Mouse (Mus musculus) stomach, postnatal 0 days (tissue): ENCODE results near the gene Twf2.
A peak's percentile ranks its signal among the peaks of the same experiment; 100 is the strongest.
"Not testable (repeated sequence)": the region's sequence is repeated elsewhere in the genome, so short reads cannot be mapped to it uniquely, and the experiment has no call there.

Source experiments
- CTCF ChIP-seq: IDR thresholded peaks from 2 replicates; pipeline ENCODE4 v1.5.1; 2016; ENCODE audit warnings: antibody characterized with exemption, low read depth, mild to moderate bottlenecking, moderate library complexity
- EP300 ChIP-seq: optimal IDR thresholded peaks from 2 replicates; pipeline ENCODE3; 2016; ENCODE audit warnings: antibody characterized with exemption

- TF ChIP-seq EP300 = not testable (repeated sequence)
- TF ChIP-seq CTCF = 0 out of 2 replicates have a peak, but pooled peaks have one; percentile 7
Observed at GRCm38 (mm10) chr9:106169006-106169405, 33.9 kb upstream of the Twf2 start.
